In the genomic region with DNA sequence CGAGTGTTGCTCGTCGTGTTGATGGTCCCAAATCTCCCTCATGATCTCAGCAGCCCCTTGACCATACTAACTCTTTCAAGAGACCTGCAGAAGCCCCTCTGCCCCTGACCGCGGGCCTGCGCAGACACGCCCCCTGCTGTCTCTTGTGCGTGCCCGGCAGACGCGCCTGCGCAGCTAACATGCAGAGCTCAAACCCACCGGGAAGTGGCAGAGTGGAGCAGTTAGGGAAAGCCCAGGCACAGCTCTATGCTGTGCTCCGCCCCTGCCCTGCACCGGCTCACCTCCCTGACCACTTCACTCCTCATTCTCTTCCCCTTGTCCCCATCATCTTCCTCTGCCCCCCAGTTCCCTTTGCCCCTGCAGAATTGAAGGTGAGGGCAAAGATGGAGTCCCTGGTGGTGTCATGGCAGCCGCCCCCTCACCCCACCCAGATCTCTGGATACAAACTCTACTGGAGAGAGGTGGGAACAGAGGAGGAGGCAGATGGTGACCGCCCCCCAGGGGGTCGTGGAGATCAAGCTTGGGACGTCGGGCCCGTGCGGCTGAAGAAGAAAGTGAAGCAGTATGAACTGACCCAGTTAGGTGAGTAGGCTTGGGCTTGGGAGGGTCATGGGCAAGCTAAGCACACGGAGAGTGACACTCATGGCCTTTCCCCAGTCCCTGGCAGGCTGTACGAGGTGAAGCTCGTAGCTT, we compare ENCODE assay signal across 7 mouse cellular contexts. TPM values are rescaled to one million over a fixed set of nuclear protein-coding genes. Genes with fewer than 3 reads are reported as not detected.
DNase-seq lines count a peak whose midpoint lies in the region; ATAC-seq and TF ChIP-seq lines count a peak whose summit lies in the region.

No protein-coding gene starts in this region.

- H3K9me3 ChIP-seq in E14TG2a.4 (ENCODE audit: low read length), result no peaks in the 10 kb centered on the region
- H3K9me3 ChIP-seq in embryonic facial prominence, embryonic 15.5 days (replicated peaks), result no peaks in the 10 kb centered on the region
- no peaks in the 10 kb centered on the region for H3K9me3 ChIP-seq in kidney, embryonic 15.5 days (replicated peaks)
- H3K9me3 ChIP-seq in stomach, postnatal 0 days (ENCODE audit: control insufficient read depth, low read length), result no peaks in the 10 kb centered on the region

- TF ChIP-seq CTCF in E14TG2a.4 (conservative IDR thresholded peaks at IDR 0.05; ENCODE audit: low read length), result peak; percentile 22; the same call in 1 of the 2 replicates
- TF ChIP-seq CTCF in stomach, postnatal 0 days (IDR thresholded peaks at IDR 0.05; ENCODE audit: low read depth), result peak; percentile 63

- H3K27me3 ChIP-seq in E14TG2a.4 (ENCODE audit: insufficient read depth, low read length), result peaks cover 52% of the 10 kb centered on the region
- H3K27me3 ChIP-seq in embryonic facial prominence, embryonic 15.5 days, result peaks cover 2% of the 10 kb centered on the region
- H3K27me3 ChIP-seq in kidney, embryonic 15.5 days, result peaks cover 36% of the 10 kb centered on the region
- H3K27me3 ChIP-seq in stomach, postnatal 0 days (ENCODE audit: control insufficient read depth, insufficient read depth, low read length), result no peaks in the 10 kb centered on the region

- ATAC-seq in embryonic facial prominence, embryonic 15.5 days (ENCODE audit: insufficient number of reproducible peaks, low FRiP score, low TSS enrichment, low read depth), result no peak
- ATAC-seq in kidney, embryonic 15.5 days (replicated peaks; ENCODE audit: low FRiP score), result no peak
- peak; percentile 30; the same call in 1 of the 2 replicates for ATAC-seq in stomach, postnatal 0 days (ENCODE audit: low FRiP score, low TSS enrichment)

- DNase-seq in MEL-GATA-1-ER (ENCODE audit: extremely low read depth, low read depth), result peak; percentile 63
- peak; percentile 43 for DNase-seq in lung, postnatal 14 days
- peak; percentile 46 for DNase-seq in stomach, postnatal 0 days (ENCODE audit: low spot score)
- DNase-seq in frontal cortex, postnatal 14 days (ENCODE audit: low spot score in 2 of 2), result no peak

- no peak overlapping the region for H3K27ac ChIP-seq in embryonic facial prominence, embryonic 15.5 days (replicated peaks)
- H3K27ac ChIP-seq in kidney, embryonic 15.5 days, result no peak overlapping the region
- no peak overlapping the region for H3K27ac ChIP-seq in stomach, postnatal 0 days (replicated peaks)

- TF ChIP-seq EP300 in stomach, postnatal 0 days (optimal IDR thresholded peaks at IDR 0.05), result no peak

- peaks cover 8% of the 10 kb centered on the region for H3K36me3 ChIP-seq in E14TG2a.4 (ENCODE audit: insufficient read depth, low read length)
- peaks cover 79% of the 10 kb centered on the region for H3K36me3 ChIP-seq in embryonic facial prominence, embryonic 15.5 days
- H3K36me3 ChIP-seq in kidney, embryonic 15.5 days, result peaks cover 7% of the 10 kb centered on the region; the same call in 1 of the 2 replicates
- H3K36me3 ChIP-seq in stomach, postnatal 0 days (ENCODE audit: control insufficient read depth, insufficient read depth, low read length), result peaks cover 4% of the 10 kb centered on the region; the same call in 1 of the 2 replicates

- no peak overlapping the region for H3K9ac ChIP-seq in embryonic facial prominence, embryonic 15.5 days
- H3K9ac ChIP-seq in kidney, embryonic 15.5 days, result no peak overlapping the region
- H3K9ac ChIP-seq in stomach, postnatal 0 days (ENCODE audit: low read length), result no peak overlapping the region

- peaks cover 36% of the 10 kb centered on the region for H3K4me1 ChIP-seq in E14TG2a.4 (replicated peaks; ENCODE audit: low read depth, low read length)
- peaks cover 12% of the 10 kb centered on the region for H3K4me1 ChIP-seq in embryonic facial prominence, embryonic 15.5 days
- peaks cover 17% of the 10 kb centered on the region for H3K4me1 ChIP-seq in kidney, embryonic 15.5 days
- no peaks in the 10 kb centered on the region for H3K4me1 ChIP-seq in stomach, postnatal 0 days (replicated peaks; ENCODE audit: control insufficient read depth, insufficient read depth)

- H3K4me2 ChIP-seq in embryonic facial prominence, embryonic 15.5 days (replicated peaks), result peak overlapping the region; percentile 46
- peak overlapping the region; percentile 48 for H3K4me2 ChIP-seq in kidney, embryonic 15.5 days
- no peak overlapping the region; the same call in 1 of the 2 replicates for H3K4me2 ChIP-seq in stomach, postnatal 0 days (replicated peaks; ENCODE audit: low read depth)

- 19% methylated on average over 25 of the region's 25 CpGs for WGBS in embryonic facial prominence, embryonic 15.5 days
- 15% methylated on average over 25 of the region's 25 CpGs for WGBS in kidney, embryonic 15.5 days
- 32% methylated on average over 25 of the region's 25 CpGs for WGBS in stomach, postnatal 0 days

- H3K4me3 ChIP-seq in E14TG2a.4 (replicated peaks; ENCODE audit: low read length), result peak overlapping the region; percentile 77
- H3K4me3 ChIP-seq in embryonic facial prominence, embryonic 15.5 days (replicated peaks), result peak overlapping the region; percentile 23
- peak overlapping the region; percentile 8 for H3K4me3 ChIP-seq in kidney, embryonic 15.5 days (replicated peaks)
- no peak overlapping the region for H3K4me3 ChIP-seq in stomach, postnatal 0 days (ENCODE audit: low read depth, low read length)

RNA-seq across cellular contexts. Expression of gene Igdcc3, which starts 12.7 kb away (rescaled TPM):
- 1.5 and 2.3 TPM in 2 replicates for polyA plus RNA-seq in embryonic facial prominence, embryonic 15.5 days (2015; fragmentation: Nextera tagmentation; extraction: Ambion mirVana)
- polyA plus RNA-seq in kidney, embryonic 15.5 days (2015; fragmentation: Nextera tagmentation; extraction: Ambion mirVana), result 3.5 and 4.2 TPM in 2 replicates
- polyA plus RNA-seq in stomach, postnatal 0 days (2015; fragmentation: Nextera tagmentation; extraction: Ambion mirVana), result 0.32 and 0.35 TPM in 2 replicates

RNA-seq across cellular contexts. Expression of gene Igdcc4, which starts 27.0 kb away (rescaled TPM):
- polyA plus RNA-seq in embryonic facial prominence, embryonic 15.5 days (2015; fragmentation: Nextera tagmentation; extraction: Ambion mirVana), result 38.1 and 38.4 TPM in 2 replicates
- 11.8 and 13.5 TPM in 2 replicates for polyA plus RNA-seq in kidney, embryonic 15.5 days (2015; fragmentation: Nextera tagmentation; extraction: Ambion mirVana)
- polyA plus RNA-seq in stomach, postnatal 0 days (2015; fragmentation: Nextera tagmentation; extraction: Ambion mirVana), result 11.1 and 12.2 TPM in 2 replicates

Comparison
In these comparisons a context has a peak if more than half of its experiments do, and no peak if none do; other contexts are left out.
1. DNase-seq: peak in MEL-GATA-1-ER (single experiment), lung, postnatal 14 days (single experiment) and stomach, postnatal 0 days (single experiment); none in frontal cortex, postnatal 14 days (0 of 2).